Mouse (Mus musculus): ENCODE measurements around the gene Lamc1. TPM values are rescaled to one million over a fixed set of nuclear protein-coding genes. Genes with fewer than 3 reads are reported as not detected.

The Lamc1 gene
- polyA plus RNA-seq, 1 experiment from 2014 or later = 11.0 TPM

- Histone ChIP-seq H3K4me1 (ENCODE audit: control insufficient read depth, insufficient read depth, low read length) (peaks cover 11% of the 10 kb centered on the region), H3K27ac (ENCODE audit: low read length) (no peak overlapping the region), H3K4me3 (ENCODE audit: low read depth, low read length) (no peak overlapping the region), H3K36me3 (ENCODE audit: control insufficient read depth, insufficient read depth, low read length) (no peaks in the 10 kb centered on the region), H3K9ac (ENCODE audit: low read depth, low read length) (no peak overlapping the region), H3K4me2 (ENCODE audit: low read length) (no peak overlapping the region), H3K9me3 (replicated peaks; ENCODE audit: control insufficient read depth, low read length, poor library complexity, severe bottlenecking) (no peaks in the 10 kb centered on the region), H3K27me3 (ENCODE audit: control insufficient read depth, insufficient read depth, low read depth, low read length) (no peaks in the 10 kb centered on the region)
- 40% methylated on average over 6 of the region's 6 CpGs for WGBS
- ATAC-seq = no peak
These were observed 36.6 kb downstream of the Lamc1 start for GRCm38 (mm10) chr1:153296035-153296434.

DNA sequence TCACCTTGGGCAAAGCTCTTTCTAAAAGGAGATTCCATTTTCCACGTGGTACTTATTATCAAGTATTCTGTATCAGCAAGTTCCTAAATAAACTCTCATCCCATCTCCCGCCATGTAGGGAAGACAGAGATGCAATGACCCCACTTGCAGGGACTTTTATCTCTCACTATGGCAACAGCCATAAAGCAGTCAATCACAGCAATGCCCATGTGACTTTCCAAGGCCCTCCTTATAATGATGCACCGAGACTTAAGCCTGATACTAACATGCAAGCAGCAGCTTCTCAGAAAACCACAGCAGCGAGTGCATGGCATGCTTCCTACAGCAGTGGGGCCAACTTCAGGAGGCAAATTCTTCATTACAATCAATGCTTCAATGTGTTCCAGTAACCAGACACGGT is 39.7 kb downstream of the Lamc1 start:
- 0 out of 2 replicates have a peak, but pooled peaks have one; percentile 14 for ATAC-seq
- no peak overlapping the region for H3K4me2 ChIP-seq (ENCODE audit: low read length)

GRCm38 (mm10) chr1:153292202-153292601 is 40.4 kb downstream of the Lamc1 start:
- no peak overlapping the region for H3K4me2 ChIP-seq (ENCODE audit: low read length)
- no peaks in the 10 kb centered on the region for H3K36me3 ChIP-seq (ENCODE audit: control insufficient read depth, insufficient read depth, low read length)
- no peaks in the 10 kb centered on the region for H3K27me3 ChIP-seq (ENCODE audit: control insufficient read depth, insufficient read depth, low read depth, low read length)
- no peak overlapping the region for H3K9ac ChIP-seq (ENCODE audit: low read depth, low read length)
- H3K27ac ChIP-seq (ENCODE audit: low read length) = no peak overlapping the region
- peaks cover 11% of the 10 kb centered on the region for H3K4me1 ChIP-seq (ENCODE audit: control insufficient read depth, insufficient read depth, low read length)
- WGBS = 49% methylated on average over 6 of the region's 6 CpGs
- no peaks in the 10 kb centered on the region for H3K9me3 ChIP-seq (replicated peaks; ENCODE audit: control insufficient read depth, low read length, poor library complexity, severe bottlenecking)
- no peak overlapping the region for H3K4me3 ChIP-seq (ENCODE audit: low read depth, low read length)
- no peak for ATAC-seq

More for the DNA sequence above, 39.7 kb downstream of the Lamc1 start:
- H3K36me3 ChIP-seq (ENCODE audit: control insufficient read depth, insufficient read depth, low read length) = no peaks in the 10 kb centered on the region
- no peak overlapping the region for H3K4me3 ChIP-seq (ENCODE audit: low read depth, low read length)
- H3K9me3 ChIP-seq (replicated peaks; ENCODE audit: control insufficient read depth, low read length, poor library complexity, severe bottlenecking) = no peaks in the 10 kb centered on the region
- H3K9ac ChIP-seq (ENCODE audit: low read depth, low read length) = no peak overlapping the region
- WGBS = 31% methylated on average over 5 of the region's 5 CpGs
- H3K27ac ChIP-seq (ENCODE audit: low read length) = no peak overlapping the region
- peaks cover 11% of the 10 kb centered on the region for H3K4me1 ChIP-seq (ENCODE audit: control insufficient read depth, insufficient read depth, low read length)
- H3K27me3 ChIP-seq (ENCODE audit: control insufficient read depth, insufficient read depth, low read depth, low read length) = no peaks in the 10 kb centered on the region

DNA sequence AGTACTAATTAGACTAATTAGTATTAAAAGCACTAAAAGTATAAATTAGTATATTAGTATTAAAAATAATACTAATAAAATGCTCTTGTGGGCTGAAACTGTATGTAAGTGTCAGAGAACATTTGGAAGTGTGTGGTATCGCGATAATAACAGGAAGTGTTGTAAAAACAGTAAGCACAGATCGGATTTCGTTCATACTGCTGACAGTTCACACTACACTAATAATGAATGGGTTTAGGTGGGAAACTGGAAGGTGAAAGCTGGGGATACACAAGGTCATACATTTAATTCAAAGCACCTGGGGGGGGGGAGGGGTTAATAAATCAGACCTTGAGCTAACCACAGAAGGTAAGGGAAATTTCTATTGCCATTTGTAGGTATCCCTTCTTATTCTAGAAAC is 41.2 kb downstream of the Lamc1 start:
- H3K27ac ChIP-seq (ENCODE audit: low read length) = no peak overlapping the region
- 83% methylated on average over 4 of the region's 4 CpGs for WGBS
- no peak overlapping the region for H3K9ac ChIP-seq (ENCODE audit: low read depth, low read length)
- H3K9me3 ChIP-seq (replicated peaks; ENCODE audit: control insufficient read depth, low read length, poor library complexity, severe bottlenecking) = no peaks in the 10 kb centered on the region
- H3K36me3 ChIP-seq (ENCODE audit: control insufficient read depth, insufficient read depth, low read length) = no peaks in the 10 kb centered on the region
- no peak overlapping the region for H3K4me2 ChIP-seq (ENCODE audit: low read length)
- no peaks in the 10 kb centered on the region for H3K27me3 ChIP-seq (ENCODE audit: control insufficient read depth, insufficient read depth, low read depth, low read length)
- ATAC-seq = no peak
- peaks cover 11% of the 10 kb centered on the region for H3K4me1 ChIP-seq (ENCODE audit: control insufficient read depth, insufficient read depth, low read length)
- no peak overlapping the region for H3K4me3 ChIP-seq (ENCODE audit: low read depth, low read length)

- Histone ChIP-seq H3K4me3 (ENCODE audit: low read depth, low read length) (no peak overlapping the region), H3K4me1 (ENCODE audit: control insufficient read depth, insufficient read depth, low read length) (peaks cover 9% of the 10 kb centered on the region), H3K4me2 (ENCODE audit: low read length) (no peak overlapping the region), H3K9ac (ENCODE audit: low read depth, low read length) (no peak overlapping the region), H3K27me3 (ENCODE audit: control insufficient read depth, insufficient read depth, low read depth, low read length) (no peaks in the 10 kb centered on the region), H3K27ac (ENCODE audit: low read length) (no peak overlapping the region), H3K36me3 (ENCODE audit: control insufficient read depth, insufficient read depth, low read length) (no peaks in the 10 kb centered on the region), H3K9me3 (replicated peaks; ENCODE audit: control insufficient read depth, low read length, poor library complexity, severe bottlenecking) (no peaks in the 10 kb centered on the region)
- no peak for ATAC-seq
- WGBS = 91% methylated on average over 4 of the region's 4 CpGs
These were observed 44.6 kb downstream of the Lamc1 start for GRCm38 (mm10) chr1:153288010-153288409.

DNA sequence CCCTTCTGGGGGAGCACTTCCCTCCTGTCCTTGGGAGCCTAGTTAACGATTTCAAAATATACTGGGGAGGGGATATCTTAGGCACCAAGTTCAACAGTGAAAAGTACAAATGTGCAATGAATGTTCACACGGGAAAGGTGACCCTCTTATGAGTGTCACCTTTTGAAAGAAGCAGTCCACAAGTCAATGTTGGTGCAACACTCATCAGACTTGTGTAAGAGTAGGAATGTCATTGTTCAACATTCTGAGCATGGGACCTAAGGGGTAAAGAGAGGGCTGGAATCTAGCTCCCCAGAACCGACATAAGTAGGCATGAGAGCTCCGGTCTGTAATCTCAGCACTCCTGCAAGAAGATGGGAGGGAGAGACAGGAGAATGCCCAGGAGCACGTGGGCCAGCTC is 45.1 kb downstream of the Lamc1 start:
- H3K4me2 ChIP-seq (ENCODE audit: low read length) = no peak overlapping the region
- WGBS = 77% methylated on average over 5 of the region's 5 CpGs
- H3K36me3 ChIP-seq (ENCODE audit: control insufficient read depth, insufficient read depth, low read length) = no peaks in the 10 kb centered on the region
- no peak for ATAC-seq
- no peaks in the 10 kb centered on the region for H3K27me3 ChIP-seq (ENCODE audit: control insufficient read depth, insufficient read depth, low read depth, low read length)
- H3K27ac ChIP-seq (ENCODE audit: low read length) = no peak overlapping the region
- no peaks in the 10 kb centered on the region for H3K9me3 ChIP-seq (replicated peaks; ENCODE audit: control insufficient read depth, low read length, poor library complexity, severe bottlenecking)
- H3K4me3 ChIP-seq (ENCODE audit: low read depth, low read length) = no peak overlapping the region
- H3K9ac ChIP-seq (ENCODE audit: low read depth, low read length) = no peak overlapping the region
- peaks cover 4% of the 10 kb centered on the region for H3K4me1 ChIP-seq (ENCODE audit: control insufficient read depth, insufficient read depth, low read length)

GRCm38 (mm10) chr1:153286216-153286615 is 46.4 kb downstream of the Lamc1 start:
- no peaks in the 10 kb centered on the region for H3K36me3 ChIP-seq (ENCODE audit: control insufficient read depth, insufficient read depth, low read length)
- H3K9me3 ChIP-seq (replicated peaks; ENCODE audit: control insufficient read depth, low read length, poor library complexity, severe bottlenecking) = no peaks in the 10 kb centered on the region
- no peak overlapping the region for H3K4me2 ChIP-seq (ENCODE audit: low read length)
- H3K27ac ChIP-seq (ENCODE audit: low read length) = no peak overlapping the region
- no peak overlapping the region for H3K9ac ChIP-seq (ENCODE audit: low read depth, low read length)
- no peak overlapping the region for H3K4me3 ChIP-seq (ENCODE audit: low read depth, low read length)
- H3K27me3 ChIP-seq (ENCODE audit: control insufficient read depth, insufficient read depth, low read depth, low read length) = no peaks in the 10 kb centered on the region
- WGBS = 92% methylated on average over 9 of the region's 9 CpGs
- H3K4me1 ChIP-seq (ENCODE audit: control insufficient read depth, insufficient read depth, low read length) = 0 out of 2 replicates have a peak, but pooled peaks cover 5% of the 10 kb centered on the region
- ATAC-seq = no peak

DNA sequence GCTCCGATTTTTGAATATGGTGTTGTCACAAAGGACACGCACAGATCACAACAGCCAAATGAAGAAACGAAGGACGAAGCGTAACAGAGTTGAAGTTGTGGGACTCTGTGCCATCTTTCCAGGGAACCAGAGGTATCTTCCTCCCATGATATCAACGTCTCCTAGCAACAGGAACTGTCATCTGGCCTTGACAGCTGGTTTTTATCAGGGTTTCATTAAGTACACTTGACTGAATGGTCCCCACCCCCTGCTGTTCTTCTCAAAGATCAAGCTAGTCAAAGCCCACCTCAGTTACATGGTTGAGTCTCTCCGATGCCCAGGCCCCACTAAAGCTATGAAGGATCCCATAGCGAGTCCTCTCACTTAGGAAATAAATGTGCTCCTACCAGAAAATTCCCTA is 47.4 kb downstream of the Lamc1 start:
- H3K27ac ChIP-seq (ENCODE audit: low read length) = no peak overlapping the region
- WGBS = 84% methylated on average over 8 of the region's 8 CpGs
- H3K4me1 ChIP-seq (ENCODE audit: control insufficient read depth, insufficient read depth, low read length) = 0 out of 2 replicates have a peak, but pooled peaks cover 5% of the 10 kb centered on the region
- no peaks in the 10 kb centered on the region for H3K36me3 ChIP-seq (ENCODE audit: control insufficient read depth, insufficient read depth, low read length)
- no peaks in the 10 kb centered on the region for H3K27me3 ChIP-seq (ENCODE audit: control insufficient read depth, insufficient read depth, low read depth, low read length)
- no peaks in the 10 kb centered on the region for H3K9me3 ChIP-seq (replicated peaks; ENCODE audit: control insufficient read depth, low read length, poor library complexity, severe bottlenecking)
- no peak overlapping the region for H3K4me3 ChIP-seq (ENCODE audit: low read depth, low read length)
- no peak for ATAC-seq
- H3K9ac ChIP-seq (ENCODE audit: low read depth, low read length) = no peak overlapping the region
- no peak overlapping the region for H3K4me2 ChIP-seq (ENCODE audit: low read length)

- H3K4me3 ChIP-seq (ENCODE audit: low read depth, low read length) = no peak overlapping the region
- WGBS = 77% methylated on average over 5 of the region's 5 CpGs
- H3K27me3 ChIP-seq (ENCODE audit: control insufficient read depth, insufficient read depth, low read depth, low read length) = no peaks in the 10 kb centered on the region
- H3K36me3 ChIP-seq (ENCODE audit: control insufficient read depth, insufficient read depth, low read length) = no peaks in the 10 kb centered on the region
- no peak overlapping the region for H3K27ac ChIP-seq (ENCODE audit: low read length)
- H3K9ac ChIP-seq (ENCODE audit: low read depth, low read length) = no peak overlapping the region
- no peaks in the 10 kb centered on the region for H3K9me3 ChIP-seq (replicated peaks; ENCODE audit: control insufficient read depth, low read length, poor library complexity, severe bottlenecking)
- H3K4me1 ChIP-seq (ENCODE audit: control insufficient read depth, insufficient read depth, low read length) = 0 out of 2 replicates have a peak, but pooled peaks cover 5% of the 10 kb centered on the region
- H3K4me2 ChIP-seq (ENCODE audit: low read length) = no peak overlapping the region
- ATAC-seq = no peak
These were observed 50.1 kb downstream of the Lamc1 start for GRCm38 (mm10) chr1:153282342-153282975.

Measured in midbrain, embryonic 16.5 days (tissue).